Mouse (Mus musculus) liver, embryonic 14.5 days (tissue): ENCODE data around the gene Hhat. TPM values are rescaled to one million over a fixed set of nuclear protein-coding genes. Genes with fewer than 3 reads are reported as not detected.

Experiments used
- ATAC-seq: fragments of 200-750 bp; cut with Nextera tagmentation; 2 replicates; pipeline ENCODE4 v1.8.0; 2017; ENCODE audit warnings: moderate number of reproducible peaks, mild to moderate bottlenecking, moderate library complexity; ENCODE audit not compliant: insufficient read depth
- DNase-seq, 3 experiments: peaks; one replicate each; pipeline ENCODE4 v3.0.0-alpha.2; 2012 to 2013; ENCODE audit warnings: low read depth in 3 of 3, low spot score in 3 of 3
- H3K27ac ChIP-seq: fragments of 300-500 bp; sonication (generic); 2 replicates; pipeline ENCODE4 v1.5.1; 2014; ENCODE audit warnings: moderate library complexity, mild to moderate bottlenecking, control low read depth, inconsistent platforms
- H3K27me3 ChIP-seq: fragments of 300-500 bp; sonication (generic); 2 replicates; pipeline ENCODE4 v1.6.1; 2014; ENCODE audit warnings: mild to moderate bottlenecking, low read length, moderate library complexity; ENCODE audit not compliant: control insufficient read depth, insufficient read depth
- H3K36me3 ChIP-seq: fragments of 300-500 bp; sonication (generic); replicated peaks from 2 replicates; pipeline ENCODE4 v1.6.1; 2014; ENCODE audit warnings: low read depth; ENCODE audit not compliant: control insufficient read depth, insufficient read depth
- H3K4me1 ChIP-seq, 2 experiments: fragments of 200-500 bp in 1 of 2; fragments of 300-500 bp in 1 of 2; sonication (generic) in 1 of 2; replicated peaks; 2 replicates each; pipeline ENCODE4 v1.6.1; 2012 to 2014; ENCODE audit warnings: antibody characterized with exemption in 1 of 2, inconsistent platforms in 1 of 2, low read length in 1 of 2; ENCODE audit not compliant: control insufficient read depth in 2 of 2, insufficient read depth in 2 of 2
- H3K4me2 ChIP-seq: fragments of 300-500 bp; sonication (generic); 2 replicates; pipeline ENCODE4 v1.6.1; 2014; ENCODE audit warnings: low read depth, mild to moderate bottlenecking, control low read depth, moderate library complexity
- H3K4me3 ChIP-seq, 2 experiments: fragments of 200-500 bp in 1 of 2; fragments of 300-500 bp in 1 of 2; sonication (generic) in 1 of 2; 2 replicates each; pipeline ENCODE4 v1.5.1; 2012 to 2014; ENCODE audit warnings: low read depth in 2 of 2, low read length in 2 of 2, mild to moderate bottlenecking in 2 of 2, control low read depth in 1 of 2, inconsistent platforms in 1 of 2, moderate library complexity in 1 of 2; ENCODE audit not compliant: insufficient read depth in 1 of 2
- H3K9ac ChIP-seq: fragments of 300-500 bp; sonication (generic); replicated peaks from 2 replicates; pipeline ENCODE4 v1.6.1; 2014; ENCODE audit warnings: mild to moderate bottlenecking, control low read depth, moderate library complexity
- H3K9me3 ChIP-seq: fragments of 300-500 bp; sonication (generic); 2 replicates; pipeline ENCODE4 v1.6.1; 2016; ENCODE audit warnings: low read length, mixed read lengths; ENCODE audit not compliant: control insufficient read depth
- CTCF ChIP-seq: IDR thresholded peaks from 2 replicates; pipeline ENCODE4 v1.5.1; 2016; ENCODE audit warnings: antibody characterized with exemption, low read depth, control low read depth
- EP300 ChIP-seq: IDR thresholded peaks from 2 replicates; pipeline ENCODE4 v1.6.1; 2016; ENCODE audit warnings: antibody characterized with exemption, low read depth
- WGBS: fragments of 180-500 bp; shearing (Covaris S2); extraction: QIAGEN DNeasy Blood & Tissue Kit; methylation state at CpG from one replicate; pipeline ENCODE4 v1.1.7; 2014; ENCODE audit not compliant: insufficient replicate concordance; 5-methylcytosine and 5-hydroxymethylcytosine counted together
- polyA plus RNA-seq, 2 experiments: library from polyadenylated mRNA; depleted of rRNA in 1 of 2; stranded (reverse) in 1 of 2; unstranded in 1 of 2; fragments of >200 nt; fragmentation: Nextera tagmentation in 1 of 2; extraction: Ambion mirVana in 1 of 2; gene quantifications; 2 replicates each; pipeline versions ENCODE4 v1.2.1 to v1.2.3; 2012 to 2014

Gene Hhat
- polyA plus RNA-seq, 2 experiments, result 0.73 to 1.4 TPM

DNA sequence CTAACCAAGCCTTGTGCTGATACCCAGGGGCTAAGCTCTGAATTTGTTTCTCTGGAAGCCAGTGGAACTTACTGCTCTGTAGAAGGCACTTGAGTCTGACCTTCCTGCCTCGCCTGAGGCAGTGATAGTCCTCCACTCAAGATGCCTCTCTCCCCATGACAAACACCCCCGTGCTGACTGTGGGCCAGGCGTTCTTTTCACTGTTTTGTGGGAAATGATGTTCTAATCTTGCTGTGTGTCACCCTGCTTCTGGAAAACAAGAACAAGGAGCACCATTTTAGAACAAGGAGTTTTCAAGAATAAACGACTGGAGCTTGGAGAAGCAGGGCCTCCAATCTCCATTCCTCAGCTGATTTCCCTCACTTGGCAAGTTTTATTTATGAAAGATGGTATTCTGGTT lies 307.3 kb downstream of the Hhat start:
- H3K9me3 ChIP-seq, result no peaks in the 10 kb centered on the region
- DNase-seq, result no peak
- no peak for TF ChIP-seq EP300
- TF ChIP-seq CTCF, result no peak
- H3K27ac ChIP-seq, result no peak overlapping the region
- H3K4me2 ChIP-seq, result no peak overlapping the region
- 32% methylated on average over 4 of the region's 4 CpGs for WGBS
- H3K27me3 ChIP-seq, result no peaks in the 10 kb centered on the region
- no peak for ATAC-seq
- H3K36me3 ChIP-seq, result no peaks in the 10 kb centered on the region
- no peak overlapping the region for H3K4me3 ChIP-seq
- no peaks in the 10 kb centered on the region for H3K4me1 ChIP-seq
- H3K9ac ChIP-seq, result no peak overlapping the region

DNA sequence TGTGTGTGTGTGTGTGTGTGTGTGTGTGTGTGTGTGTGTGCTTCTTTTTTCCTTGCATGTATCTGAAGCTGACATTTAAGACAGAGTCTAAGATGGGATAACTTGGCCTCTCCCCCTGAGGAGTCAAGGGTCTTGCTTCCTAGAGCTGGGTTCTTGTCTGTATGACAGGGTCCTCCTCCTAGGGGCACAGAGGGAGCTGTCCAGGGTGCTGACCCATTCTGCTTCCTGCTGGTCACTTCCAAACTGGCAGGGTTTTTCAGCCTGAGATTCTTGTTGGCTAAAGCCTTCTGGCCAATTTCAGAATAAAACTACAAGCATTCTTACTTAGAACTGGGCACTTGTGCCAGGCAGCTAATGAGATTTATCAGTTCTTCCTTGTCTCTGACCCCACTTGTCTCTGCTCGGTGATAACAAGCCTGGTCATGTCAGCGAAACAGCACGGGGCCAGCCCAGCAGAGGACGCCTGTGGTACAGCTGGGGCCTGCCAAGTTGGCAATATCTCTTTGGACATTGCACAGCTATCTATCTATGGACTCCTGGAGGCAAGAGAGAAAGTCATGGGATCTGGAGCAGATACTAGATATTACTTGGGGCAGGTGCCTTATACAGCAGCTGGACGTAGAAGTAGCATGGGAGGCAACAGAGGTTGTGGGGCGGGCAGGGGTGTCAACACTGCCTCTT lies 313.4 kb downstream of the Hhat start:
- ATAC-seq, result no peak
- H3K4me2 ChIP-seq, result no peak overlapping the region
- DNase-seq, result no peak

DNA sequence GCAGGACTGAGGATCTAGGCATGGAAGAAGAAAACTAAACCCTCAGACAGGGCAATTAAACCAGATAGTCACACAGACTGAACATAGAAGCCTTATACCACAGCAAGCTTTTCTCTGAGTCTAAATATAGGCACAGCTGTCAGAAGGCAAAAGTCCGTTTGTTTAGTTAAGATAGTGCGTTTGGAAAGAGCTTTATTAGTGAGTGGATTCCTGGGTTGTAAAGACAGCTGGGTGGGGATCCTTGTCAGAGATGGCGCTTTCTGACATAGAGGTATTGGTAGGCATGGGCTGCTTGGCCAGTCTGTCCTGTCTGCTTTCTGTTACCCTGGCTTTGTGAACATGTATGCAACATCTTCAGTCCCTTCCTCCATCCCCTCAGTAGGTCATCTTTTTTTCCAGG lies 314.0 kb downstream of the Hhat start:
- H3K4me2 ChIP-seq, result no peak overlapping the region
- H3K27me3 ChIP-seq, result no peaks in the 10 kb centered on the region
- DNase-seq (no peak), ATAC-seq (no peak)
- H3K4me1 ChIP-seq, result no peaks in the 10 kb centered on the region
- 34% methylated on average over 3 of the region's 3 CpGs for WGBS
- no peaks in the 10 kb centered on the region for H3K36me3 ChIP-seq
- TF ChIP-seq CTCF (no peak), EP300 (no peak)
- no peak overlapping the region for H3K9ac ChIP-seq
- H3K27ac ChIP-seq, result no peak overlapping the region
- no peak overlapping the region for H3K4me3 ChIP-seq
- no peaks in the 10 kb centered on the region for H3K9me3 ChIP-seq

More for the DNA sequence above, 313.4 kb downstream of the Hhat start:
- Histone ChIP-seq H3K9ac (no peak overlapping the region), H3K36me3 (no peaks in the 10 kb centered on the region), H3K27me3 (no peaks in the 10 kb centered on the region), H3K9me3 (no peaks in the 10 kb centered on the region), H3K4me3 (no peak overlapping the region), H3K4me1 (no peaks in the 10 kb centered on the region), H3K27ac (no peak overlapping the region)
- TF ChIP-seq CTCF (no peak), EP300 (no peak)
- 48% methylated on average over 6 of the region's 6 CpGs for WGBS

DNA sequence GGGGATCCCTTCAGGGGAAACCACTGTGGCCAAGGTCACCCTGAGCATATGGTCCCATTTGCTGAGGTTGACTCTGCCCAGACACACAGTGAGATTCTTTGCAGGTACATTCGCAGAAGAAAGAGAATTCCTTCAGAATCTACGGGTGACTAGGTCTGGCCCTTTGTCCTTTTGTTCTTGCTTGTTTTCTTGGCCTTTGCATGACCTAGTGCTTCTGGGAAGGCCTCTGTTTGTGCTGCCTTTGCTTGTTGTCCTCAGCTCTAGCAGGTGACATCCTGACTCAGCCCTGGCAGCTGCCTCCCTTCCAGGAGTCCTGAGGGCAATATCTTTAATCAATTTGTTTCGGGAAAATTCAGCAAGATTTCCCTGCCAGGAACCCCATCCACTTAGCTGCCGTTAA lies 316.0 kb downstream of the Hhat start:
- no peaks in the 10 kb centered on the region for H3K36me3 ChIP-seq
- WGBS, result 38% methylated on average over 4 of the region's 4 CpGs
- H3K4me3 ChIP-seq, result no peak overlapping the region
- no peak for TF ChIP-seq CTCF
- no peak for TF ChIP-seq EP300
- ATAC-seq (no peak), DNase-seq (no peak)
- H3K9ac ChIP-seq, result no peak overlapping the region
- no peaks in the 10 kb centered on the region for H3K9me3 ChIP-seq
- no peak overlapping the region for H3K27ac ChIP-seq
- H3K4me1 ChIP-seq, result no peaks in the 10 kb centered on the region
- no peak overlapping the region for H3K4me2 ChIP-seq
- no peaks in the 10 kb centered on the region for H3K27me3 ChIP-seq

DNA sequence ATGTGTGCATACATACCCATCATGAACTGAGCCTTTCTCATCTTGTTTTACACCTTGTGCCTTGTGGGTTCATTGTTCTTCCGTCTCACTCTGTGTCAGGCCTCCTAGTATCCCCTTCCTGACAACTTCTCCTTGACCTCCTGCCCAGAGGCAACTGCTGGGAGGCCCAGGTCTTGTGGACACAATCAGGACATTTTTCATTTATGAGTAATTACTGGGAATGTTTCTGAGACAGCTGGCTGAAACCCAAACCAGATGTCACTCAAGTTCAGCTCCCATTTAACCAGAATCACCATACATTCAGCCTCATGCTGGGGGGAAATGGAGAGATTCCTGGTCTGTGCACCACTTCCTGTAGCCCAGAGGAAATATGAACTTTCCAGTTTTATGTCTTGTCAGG lies 316.5 kb downstream of the Hhat start:
- Histone ChIP-seq H3K4me1 (no peaks in the 10 kb centered on the region), H3K27ac (no peak overlapping the region), H3K4me3 (no peak overlapping the region), H3K4me2 (no peak overlapping the region), H3K9me3 (no peaks in the 10 kb centered on the region), H3K27me3 (no peaks in the 10 kb centered on the region), H3K36me3 (no peaks in the 10 kb centered on the region), H3K9ac (no peak overlapping the region)
- TF ChIP-seq CTCF (no peak), EP300 (no peak)
- WGBS, result 59% methylated on average over 1 of the region's 1 CpGs
- DNase-seq (no peak), ATAC-seq (no peak)
